Mouse (Mus musculus): ENCODE results near the gene Apoc4. TPM values are rescaled to one million over a fixed set of nuclear protein-coding genes. Genes with fewer than 3 reads are reported as not detected.
A peak's percentile ranks its signal among the peaks of the same experiment; 100 is the strongest.

Apoc4 gene
- polyA plus RNA-seq, 1 experiment from 2014 or later, result 8.3 TPM

- Histone ChIP-seq H3K36me3 (ENCODE audit: control insufficient read depth, insufficient read depth, low read length) (no peaks in the 10 kb centered on the region), H3K9ac (ENCODE audit: low read depth, low read length) (no peak overlapping the region), H3K27ac (ENCODE audit: low read length) (no peak overlapping the region), H3K27me3 (replicated peaks; ENCODE audit: control insufficient read depth, insufficient read depth, low read length) (no peaks in the 10 kb centered on the region), H3K4me2 (ENCODE audit: low read depth, low read length) (no peak overlapping the region), H3K9me3 (ENCODE audit: control insufficient read depth, low read length) (no peaks in the 10 kb centered on the region), H3K4me1 (ENCODE audit: control insufficient read depth, insufficient read depth, low read length) (peaks cover 14% of the 10 kb centered on the region; the same call in 1 of the 2 replicates), H3K4me3 (ENCODE audit: low read length) (no peak overlapping the region)
- no peak for ATAC-seq
- 63% methylated on average over 14 of the region's 14 CpGs for WGBS
Measured at GRCm38 (mm10) chr7:19673083-19673699, 8.1 kb downstream of the Apoc4 start.

- H3K9me3 ChIP-seq (ENCODE audit: control insufficient read depth, low read length), result no peaks in the 10 kb centered on the region
- 0 out of 2 replicates have a peak, but pooled peaks cover 5% of the 10 kb centered on the region for H3K4me1 ChIP-seq (ENCODE audit: control insufficient read depth, insufficient read depth, low read length)
- WGBS, result 76% methylated on average over 10 of the region's 10 CpGs
- no peak overlapping the region for H3K4me2 ChIP-seq (ENCODE audit: low read depth, low read length)
- no peaks in the 10 kb centered on the region for H3K27me3 ChIP-seq (replicated peaks; ENCODE audit: control insufficient read depth, insufficient read depth, low read length)
- H3K36me3 ChIP-seq (ENCODE audit: control insufficient read depth, insufficient read depth, low read length), result no peaks in the 10 kb centered on the region
- ATAC-seq, result no peak
- H3K4me3 ChIP-seq (ENCODE audit: low read length), result no peak overlapping the region
- H3K9ac ChIP-seq (ENCODE audit: low read depth, low read length), result no peak overlapping the region
- no peak overlapping the region for H3K27ac ChIP-seq (ENCODE audit: low read length)
Measured at GRCm38 (mm10) chr7:19671511-19671910, 9.8 kb downstream of the Apoc4 start.

DNA sequence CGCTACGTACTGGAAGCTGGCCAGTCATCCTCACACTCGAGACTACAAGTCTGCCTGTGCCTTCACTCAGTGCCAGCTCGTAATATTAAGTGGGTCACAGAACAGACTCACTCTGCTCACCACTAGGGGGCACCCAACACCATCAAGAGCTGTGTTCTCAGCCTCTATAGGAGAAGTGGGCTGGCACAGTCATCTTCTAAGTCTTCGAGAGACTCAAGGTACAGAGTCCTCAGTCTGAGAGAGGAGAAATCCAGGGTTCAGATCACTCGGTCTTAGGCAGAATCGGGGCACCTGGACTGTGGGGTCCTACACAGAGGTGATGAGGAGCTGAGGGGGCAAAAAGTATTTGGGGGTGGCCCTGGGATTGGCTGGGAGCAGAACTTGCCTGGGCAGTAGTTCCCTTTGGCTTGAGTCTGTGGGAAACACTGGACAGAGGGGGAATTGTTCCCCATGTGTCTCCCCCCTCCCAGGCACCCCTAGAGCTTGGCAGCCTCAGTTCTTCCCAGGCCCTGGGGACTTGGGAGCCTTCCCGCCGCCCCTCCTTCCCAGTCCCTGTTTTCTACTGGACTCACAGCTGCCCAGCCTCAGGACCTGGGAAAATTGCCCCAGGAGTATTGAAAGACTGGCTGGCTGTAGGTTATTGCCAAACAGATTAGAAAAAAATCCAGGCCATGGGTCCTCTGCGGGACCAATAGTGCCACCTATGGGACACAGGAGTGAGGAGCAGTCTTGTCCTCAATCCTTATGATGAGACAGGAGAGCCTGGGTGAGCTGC, 12.1 kb downstream of the Apoc4 start:
- Histone ChIP-seq H3K27ac (ENCODE audit: low read length) (peak overlapping the region; percentile 84), H3K9ac (ENCODE audit: low read depth, low read length) (peak overlapping the region; percentile 63), H3K27me3 (replicated peaks; ENCODE audit: control insufficient read depth, insufficient read depth, low read length) (no peaks in the 10 kb centered on the region), H3K9me3 (ENCODE audit: control insufficient read depth, low read length) (no peaks in the 10 kb centered on the region), H3K36me3 (ENCODE audit: control insufficient read depth, insufficient read depth, low read length) (no peaks in the 10 kb centered on the region), H3K4me3 (ENCODE audit: low read length) (no peak overlapping the region), H3K4me1 (ENCODE audit: control insufficient read depth, insufficient read depth, low read length) (peaks cover 11% of the 10 kb centered on the region), H3K4me2 (ENCODE audit: low read depth, low read length) (peak overlapping the region; percentile 39)
- peak; percentile 83 for ATAC-seq
- WGBS, result 7% methylated on average over 10 of the region's 10 CpGs

- WGBS, result 68% methylated on average over 2 of the region's 2 CpGs
- H3K27ac ChIP-seq (ENCODE audit: low read length), result no peak overlapping the region
- no peak for ATAC-seq
Measured at GRCm38 (mm10) chr7:19667434-19667833, 13.8 kb downstream of the Apoc4 start.

GRCm38 (mm10) chr7:19666750-19667149, 14.5 kb downstream of the Apoc4 start:
- no peak overlapping the region for H3K4me3 ChIP-seq (ENCODE audit: low read length)
- H3K27ac ChIP-seq (ENCODE audit: low read length), result no peak overlapping the region
- peaks cover 20% of the 10 kb centered on the region for H3K4me1 ChIP-seq (ENCODE audit: control insufficient read depth, insufficient read depth, low read length)
- no peaks in the 10 kb centered on the region for H3K27me3 ChIP-seq (replicated peaks; ENCODE audit: control insufficient read depth, insufficient read depth, low read length)
- H3K9ac ChIP-seq (ENCODE audit: low read depth, low read length), result no peak overlapping the region
- H3K9me3 ChIP-seq (ENCODE audit: control insufficient read depth, low read length), result no peaks in the 10 kb centered on the region
- no peaks in the 10 kb centered on the region for H3K36me3 ChIP-seq (ENCODE audit: control insufficient read depth, insufficient read depth, low read length)
- H3K4me2 ChIP-seq (ENCODE audit: low read depth, low read length), result no peak overlapping the region
- ATAC-seq, result no peak
- 69% methylated on average over 3 of the region's 3 CpGs for WGBS

More at GRCm38 (mm10) chr7:19667434-19667833, 13.8 kb downstream of the Apoc4 start:
- H3K4me1 ChIP-seq (ENCODE audit: control insufficient read depth, insufficient read depth, low read length), result peaks cover 20% of the 10 kb centered on the region
- no peaks in the 10 kb centered on the region for H3K36me3 ChIP-seq (ENCODE audit: control insufficient read depth, insufficient read depth, low read length)
- no peaks in the 10 kb centered on the region for H3K9me3 ChIP-seq (ENCODE audit: control insufficient read depth, low read length)
- H3K4me2 ChIP-seq (ENCODE audit: low read depth, low read length), result no peak overlapping the region
- H3K4me3 ChIP-seq (ENCODE audit: low read length), result no peak overlapping the region
- H3K9ac ChIP-seq (ENCODE audit: low read depth, low read length), result no peak overlapping the region
- no peaks in the 10 kb centered on the region for H3K27me3 ChIP-seq (replicated peaks; ENCODE audit: control insufficient read depth, insufficient read depth, low read length)

DNA sequence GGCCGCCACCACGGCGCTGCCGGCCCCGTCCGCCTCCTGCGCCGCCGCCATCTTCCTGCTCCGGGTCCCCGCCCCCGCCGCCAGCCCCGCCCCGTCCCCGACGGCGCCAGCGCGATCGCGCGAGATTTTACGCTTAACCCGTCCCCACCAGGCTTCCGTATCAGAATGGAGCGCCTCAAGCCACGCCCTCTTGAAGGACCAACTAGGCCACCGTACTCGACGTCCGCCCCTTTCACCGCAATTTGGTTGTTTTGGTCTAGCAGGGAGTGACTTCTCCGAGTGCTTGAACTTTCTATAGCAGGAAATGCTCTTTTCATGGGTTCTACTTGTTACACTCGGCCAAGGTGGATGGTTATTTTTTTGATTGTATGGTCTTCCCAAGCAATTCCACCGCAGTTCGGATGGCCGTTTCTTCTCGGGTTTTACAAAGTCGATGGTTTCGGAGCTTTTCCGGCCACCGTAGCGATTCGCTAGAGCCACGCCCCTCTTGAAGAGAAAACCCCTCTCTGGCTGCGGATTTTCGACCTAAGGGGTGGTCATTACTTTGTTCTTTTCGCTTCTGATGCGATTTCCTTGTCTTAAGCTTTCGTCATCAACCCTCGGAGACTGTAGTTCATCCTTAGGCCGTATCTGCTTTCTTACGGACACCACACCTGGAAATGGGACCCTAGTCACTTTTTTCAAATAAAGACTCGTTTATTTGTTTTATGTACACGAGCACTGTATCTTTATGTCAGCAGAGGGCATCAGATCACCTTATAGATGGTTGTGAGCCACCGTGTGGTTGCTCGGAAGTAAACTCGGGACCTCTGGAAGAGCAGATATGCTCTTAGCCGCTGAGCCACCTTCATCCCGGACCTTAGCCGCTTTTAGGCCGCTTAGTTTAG, 16.1 kb downstream of the Apoc4 start, which contains the start of gene Clptm1:
Clptm1 (minus strand) TSS at position 79 of the 887 bp plus-strand sequence.
- Histone ChIP-seq H3K4me3 (ENCODE audit: low read length) (peak within 1 kb of the TSS; percentile 99), H3K36me3 (ENCODE audit: control insufficient read depth, insufficient read depth, low read length) (peaks cover under 1% of the 10 kb centered on the region), H3K27ac (ENCODE audit: low read length) (peak within 1 kb of the TSS; percentile 94), H3K27me3 (replicated peaks; ENCODE audit: control insufficient read depth, insufficient read depth, low read length) (no peaks in the 10 kb centered on the region), H3K9ac (ENCODE audit: low read depth, low read length) (peak within 1 kb of the TSS; percentile 97), H3K4me2 (ENCODE audit: low read depth, low read length) (peak within 1 kb of the TSS; percentile 89), H3K4me1 (ENCODE audit: control insufficient read depth, insufficient read depth, low read length) (peaks cover 20% of the 10 kb centered on the region), H3K9me3 (ENCODE audit: control insufficient read depth, low read length) (no peaks in the 10 kb centered on the region)
- ATAC-seq, result peak; percentile 81
- WGBS, result under 1% methylated on average over 62 of the region's 63 CpGs

DNA sequence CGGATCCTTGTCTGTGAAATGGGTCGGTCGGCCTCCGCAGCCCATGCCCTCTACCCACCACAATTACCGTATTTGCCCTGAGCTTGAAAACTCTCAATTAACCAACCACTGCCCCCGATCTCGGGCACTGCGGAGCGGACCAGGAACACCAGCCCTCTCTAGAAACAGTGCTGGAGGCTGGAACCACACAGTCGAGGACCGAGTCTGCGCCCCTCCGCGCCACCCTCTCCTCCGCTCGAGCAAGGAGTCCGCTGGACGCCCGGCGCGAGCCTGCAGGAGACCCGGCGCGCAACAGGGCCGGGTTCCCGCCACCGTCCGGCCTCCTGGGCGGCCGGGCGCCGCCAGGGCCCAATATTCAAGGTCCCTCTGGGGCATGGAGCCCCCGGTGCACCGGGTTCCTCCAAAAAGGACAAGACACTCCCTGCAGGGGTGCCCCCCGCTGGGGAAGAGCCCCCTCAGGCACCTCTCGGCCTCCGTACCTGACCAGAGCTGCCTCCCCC, 16.8 kb downstream of the Apoc4 start:
- ATAC-seq, result peak; percentile 38; the same call in 1 of the 2 replicates
- Histone ChIP-seq H3K27me3 (replicated peaks; ENCODE audit: control insufficient read depth, insufficient read depth, low read length) (no peaks in the 10 kb centered on the region), H3K36me3 (ENCODE audit: control insufficient read depth, insufficient read depth, low read length) (peaks cover 4% of the 10 kb centered on the region), H3K4me2 (ENCODE audit: low read depth, low read length) (peak overlapping the region; percentile 89), H3K9me3 (ENCODE audit: control insufficient read depth, low read length) (no peaks in the 10 kb centered on the region), H3K9ac (ENCODE audit: low read depth, low read length) (peak overlapping the region; percentile 97), H3K4me1 (ENCODE audit: control insufficient read depth, insufficient read depth, low read length) (peaks cover 15% of the 10 kb centered on the region), H3K4me3 (ENCODE audit: low read length) (peak overlapping the region; percentile 99), H3K27ac (ENCODE audit: low read length) (peak overlapping the region; percentile 60)
- under 1% methylated on average over 37 of the region's 37 CpGs for WGBS

DNA sequence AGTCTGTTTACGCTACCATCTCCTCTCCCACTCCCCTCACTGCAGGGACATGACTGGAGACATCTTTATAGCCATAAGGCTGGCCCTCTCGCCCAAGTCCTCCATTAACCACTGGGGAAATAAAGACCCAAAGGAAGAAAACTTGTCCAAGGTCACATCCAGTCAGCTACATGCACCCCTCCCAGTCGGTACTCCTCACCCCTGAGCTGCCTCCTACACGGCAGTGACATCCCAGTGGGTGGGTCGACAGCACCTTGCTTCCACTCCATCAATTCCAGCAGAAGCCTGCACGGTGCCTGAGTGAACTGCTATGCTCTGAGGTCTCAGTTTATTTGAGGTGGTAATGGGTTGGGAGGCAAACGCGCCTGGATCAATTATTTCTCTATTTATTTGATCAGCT, 17.3 kb downstream of the Apoc4 start:
- H3K9me3 ChIP-seq (ENCODE audit: control insufficient read depth, low read length), result no peaks in the 10 kb centered on the region
- H3K9ac ChIP-seq (ENCODE audit: low read depth, low read length), result peak overlapping the region; percentile 97
- H3K4me2 ChIP-seq (ENCODE audit: low read depth, low read length), result peak overlapping the region; percentile 89
- WGBS, result 10% methylated on average over 8 of the region's 8 CpGs
- ATAC-seq, result 0 out of 2 replicates have a peak, but pooled peaks have one; percentile 10
- peak overlapping the region; percentile 99 for H3K4me3 ChIP-seq (ENCODE audit: low read length)
- H3K27ac ChIP-seq (ENCODE audit: low read length), result no peak overlapping the region
- peaks cover 4% of the 10 kb centered on the region for H3K36me3 ChIP-seq (ENCODE audit: control insufficient read depth, insufficient read depth, low read length)
- peaks cover 15% of the 10 kb centered on the region for H3K4me1 ChIP-seq (ENCODE audit: control insufficient read depth, insufficient read depth, low read length)
- no peaks in the 10 kb centered on the region for H3K27me3 ChIP-seq (replicated peaks; ENCODE audit: control insufficient read depth, insufficient read depth, low read length)

DNA sequence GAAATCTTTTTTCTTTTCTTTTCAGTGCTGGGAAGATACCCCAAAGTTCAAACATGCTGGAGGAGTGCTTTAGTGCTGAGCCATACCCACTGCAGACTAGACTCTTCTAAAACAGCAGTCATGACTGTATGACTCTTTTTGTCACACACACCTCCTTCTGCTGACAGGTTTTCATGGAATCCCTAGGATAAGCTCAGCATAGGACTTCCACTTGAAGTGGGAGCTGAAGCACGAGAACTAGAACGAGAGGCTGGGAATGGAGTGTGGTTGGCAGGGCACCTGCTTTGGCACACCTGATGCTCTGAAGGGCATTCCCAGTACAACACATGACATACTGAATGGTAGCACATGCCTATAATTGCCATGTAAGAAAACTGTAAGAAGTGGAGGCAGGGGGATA, 28.7 kb downstream of the Apoc4 start:
- no peaks in the 10 kb centered on the region for H3K27me3 ChIP-seq (replicated peaks; ENCODE audit: control insufficient read depth, insufficient read depth, low read length)
- no peak overlapping the region for H3K4me2 ChIP-seq (ENCODE audit: low read depth, low read length)
- H3K36me3 ChIP-seq (ENCODE audit: control insufficient read depth, insufficient read depth, low read length), result peaks cover 9% of the 10 kb centered on the region; the same call in 1 of the 2 replicates
- H3K4me1 ChIP-seq (ENCODE audit: control insufficient read depth, insufficient read depth, low read length), result no peaks in the 10 kb centered on the region
- H3K4me3 ChIP-seq (ENCODE audit: low read length), result no peak overlapping the region
- H3K9ac ChIP-seq (ENCODE audit: low read depth, low read length), result no peak overlapping the region
- ATAC-seq, result no peak
- WGBS, result 94% methylated on average over 2 of the region's 2 CpGs
- no peak overlapping the region for H3K27ac ChIP-seq (ENCODE audit: low read length)
- no peaks in the 10 kb centered on the region for H3K9me3 ChIP-seq (ENCODE audit: control insufficient read depth, low read length)
